ENCODE assay signal across 8 mouse cellular contexts in the genomic region with DNA sequence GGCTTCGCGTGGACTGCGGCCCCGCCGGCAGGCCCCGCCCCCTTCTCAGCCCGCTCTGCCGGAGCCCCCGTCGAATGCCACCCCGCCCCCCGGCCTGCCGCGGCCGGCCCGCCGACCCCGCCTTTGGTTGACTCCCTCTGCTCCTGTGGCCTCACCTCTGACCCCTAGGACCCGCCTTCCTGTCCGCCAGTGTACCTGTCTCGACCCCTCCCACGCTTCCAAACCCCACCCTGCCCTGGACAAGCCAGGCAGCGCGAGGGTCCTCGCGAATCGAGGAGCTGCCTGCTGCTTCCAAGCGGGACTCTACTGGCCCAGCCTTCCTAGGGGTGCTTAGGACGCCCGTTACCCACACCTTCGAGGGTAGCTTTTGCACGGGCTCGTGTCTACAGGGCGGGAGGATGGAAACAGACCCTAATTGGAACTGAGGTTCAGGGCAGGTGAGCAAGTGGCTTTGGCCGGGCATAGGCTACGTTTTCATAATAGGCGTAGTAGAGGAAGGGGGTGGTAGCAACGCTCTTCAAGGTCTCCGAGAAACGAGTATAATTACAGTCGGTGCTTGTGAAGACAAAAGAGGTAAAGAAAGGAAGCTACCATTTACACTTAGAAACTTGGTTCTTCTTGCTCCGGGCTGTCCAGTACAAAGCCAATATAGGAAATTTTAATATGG. TPM values are rescaled to one million over a fixed set of nuclear protein-coding genes. Genes with fewer than 3 reads are reported as not detected.
A peak's percentile ranks its signal among the peaks of the same experiment; 100 is the strongest.
DNase-seq lines count a peak whose midpoint lies in the region; ATAC-seq and TF ChIP-seq lines count a peak whose summit lies in the region.

No protein-coding gene starts in this region.

- H3K4me1 ChIP-seq in kidney, adult 2 months (ENCODE audit: control insufficient read depth, insufficient read depth, low read length) = peaks cover 6% of the 10 kb centered on the region; the same call in 1 of the 2 replicates
- peaks cover 2 to 5% of the 10 kb centered on the region in 2 experiments; a peak in 2 of 4 replicates for H3K4me1 ChIP-seq in ES-E14 (ENCODE audit: control insufficient read depth in 2 of 2, insufficient read depth in 2 of 2, low read length in 2 of 2, poor library complexity in 1 of 2)
- peaks cover 16% of the 10 kb centered on the region for H3K4me1 ChIP-seq in embryonic facial prominence, embryonic 12.5 days
- H3K4me1 ChIP-seq in limb, embryonic 10.5 days = peaks cover 23% of the 10 kb centered on the region
- peaks cover 25% of the 10 kb centered on the region for H3K4me1 ChIP-seq in neural tube, embryonic 13.5 days (replicated peaks)

- H3K27ac ChIP-seq in kidney, adult 2 months (ENCODE audit: insufficient read depth, low read depth, low read length) = 0 out of 2 replicates have a peak overlapping the region, but pooled peaks have one; percentile 33
- peak overlapping the region; percentile 96 for H3K27ac ChIP-seq in ES-E14 (ENCODE audit: insufficient read depth, low read depth, low read length, poor library complexity, severe bottlenecking)
- peak overlapping the region; percentile 98 for H3K27ac ChIP-seq in embryonic facial prominence, embryonic 12.5 days
- peak overlapping the region; percentile 98 for H3K27ac ChIP-seq in limb, embryonic 10.5 days
- peak overlapping the region; percentile 98 for H3K27ac ChIP-seq in neural tube, embryonic 13.5 days (replicated peaks)

- ATAC-seq in embryonic facial prominence, embryonic 12.5 days (ENCODE audit: insufficient number of reproducible peaks, insufficient read depth, low FRiP score, low TSS enrichment) = no peak
- peak; percentile 13 for ATAC-seq in neural tube, embryonic 13.5 days (ENCODE audit: low read depth)

- peak overlapping the region; percentile 91 for H3K4me3 ChIP-seq in kidney, adult 2 months (ENCODE audit: insufficient read depth, low read depth, low read length)
- H3K4me3 ChIP-seq in ES-E14 (ENCODE audit: insufficient read depth in 1 of 2, low read depth in 1 of 2, low read length in 2 of 2, poor library complexity in 1 of 2, severe bottlenecking in 1 of 2) = peak overlapping the region; percentile 74 to 78
- peak overlapping the region; percentile 80 for H3K4me3 ChIP-seq in embryonic facial prominence, embryonic 12.5 days
- peak overlapping the region; percentile 86 for H3K4me3 ChIP-seq in limb, embryonic 10.5 days
- H3K4me3 ChIP-seq in neural tube, embryonic 13.5 days = peak overlapping the region; percentile 84

- no peak for TF ChIP-seq CTCF in kidney, adult 2 months (conservative IDR thresholded peaks at IDR 0.05; ENCODE audit: insufficient read depth, insufficient read length, low read depth, low read length)

- H3K27me3 ChIP-seq in kidney, adult 2 months (replicated peaks; ENCODE audit: control insufficient read depth, insufficient read depth, low read length) = no peaks in the 10 kb centered on the region
- H3K27me3 ChIP-seq in embryonic facial prominence, embryonic 12.5 days = no peaks in the 10 kb centered on the region
- H3K27me3 ChIP-seq in limb, embryonic 10.5 days (ENCODE audit: low read depth, poor library complexity, severe bottlenecking) = no peaks in the 10 kb centered on the region
- no peaks in the 10 kb centered on the region for H3K27me3 ChIP-seq in neural tube, embryonic 13.5 days

- in situ Hi-C loops in ES-E14 (cut with MboI; ENCODE audit: low sequenced_read_pairs in 2 of 2, unreplicated experiment in 2 of 2) = no loop called here

- WGBS in kidney, adult 2 months = under 1% methylated on average over 40 of the region's 42 CpGs
- under 1% methylated on average over 35 of the region's 42 CpGs for WGBS in embryonic facial prominence, embryonic 12.5 days
- whole genome bisulfite sequencing in limb, embryonic 10.5 days = 2% methylated on average over 41 of the region's 42 CpGs
- under 1% methylated on average over 42 of the region's 42 CpGs for WGBS in neural tube, embryonic 13.5 days

- no peaks in the 10 kb centered on the region for H3K9me3 ChIP-seq in ES-E14 (ENCODE audit: control insufficient read depth, insufficient read depth, low read depth, low read length)
- H3K9me3 ChIP-seq in embryonic facial prominence, embryonic 12.5 days = no peaks in the 10 kb centered on the region
- no peaks in the 10 kb centered on the region for H3K9me3 ChIP-seq in limb, embryonic 10.5 days (replicated peaks)
- no peaks in the 10 kb centered on the region for H3K9me3 ChIP-seq in neural tube, embryonic 13.5 days

- TF ChIP-seq POLR2A in kidney, adult 2 months (IDR thresholded peaks at IDR 0.05; ENCODE audit: low read depth, low read length) = no peak

- peak overlapping the region; percentile 75 for H3K4me2 ChIP-seq in embryonic facial prominence, embryonic 12.5 days (replicated peaks)
- H3K4me2 ChIP-seq in neural tube, embryonic 13.5 days = peak overlapping the region; percentile 77

- no peaks in the 10 kb centered on the region; the same call in 1 of the 2 replicates for H3K36me3 ChIP-seq in kidney, adult 2 months (ENCODE audit: control insufficient read depth, insufficient read depth, low read length)
- H3K36me3 ChIP-seq in ES-E14 (ENCODE audit: control insufficient read depth, insufficient read depth, low read length, poor library complexity, severe bottlenecking) = peaks cover 29% of the 10 kb centered on the region
- peaks cover 39% of the 10 kb centered on the region for H3K36me3 ChIP-seq in embryonic facial prominence, embryonic 12.5 days
- H3K36me3 ChIP-seq in limb, embryonic 10.5 days = peaks cover 41% of the 10 kb centered on the region
- H3K36me3 ChIP-seq in neural tube, embryonic 13.5 days = peaks cover 37% of the 10 kb centered on the region

- no peak for DNase-seq in kidney, adult 2 months
- DNase-seq in kidney, postnatal 10 days = no peak
- peak; percentile 69 for DNase-seq in ES-E14 (ENCODE audit: low read depth, low spot score)
- peak; percentile 92 for DNase-seq in limb, embryonic 10.5 days (ENCODE audit: low spot score)
- DNase-seq in spleen, postnatal 36 days (ENCODE audit: low spot score in 2 of 2) = no peak
- DNase-seq in cerebellum, postnatal 10 days = no peak

- peak overlapping the region; percentile 97 for H3K9ac ChIP-seq in ES-E14 (ENCODE audit: insufficient read depth, low read depth, low read length, poor library complexity, severe bottlenecking)
- H3K9ac ChIP-seq in embryonic facial prominence, embryonic 12.5 days = peak overlapping the region; percentile 83
- peak overlapping the region; percentile 91 for H3K9ac ChIP-seq in neural tube, embryonic 13.5 days

TF ChIP-seq in ES-E14, 5 proteins besides CTCF, POLR2A, EP300 and RAD21:
- no peak for TF ChIP-seq HCFC1 (IDR thresholded peaks at IDR 0.05; ENCODE audit: borderline replicate concordance, insufficient read depth, low read length)

RNA-seq across cellular contexts. Expression of gene Agbl5, which starts 0.7 kb away (rescaled TPM):
- 22.6 and 24.1 TPM in 2 replicates for polyA plus RNA-seq in kidney, adult 2 months (2012; rRNA removed)
- 17.0 and 19.7 TPM in 2 replicates for total RNA-seq in ES-E14 (2012; rRNA removed)
- 31.9 and 34.1 TPM in 2 replicates for polyA plus RNA-seq in embryonic facial prominence, embryonic 12.5 days (2016; fragmentation: Nextera tagmentation; extraction: Ambion mirVana)
- 20.4 and 29.9 TPM in 2 replicates for polyA plus RNA-seq in limb, embryonic 10.5 days (2016; fragmentation: Nextera tagmentation; extraction: Ambion mirVana)
- polyA plus RNA-seq in neural tube, embryonic 13.5 days (2015; fragmentation: Nextera tagmentation; extraction: Ambion mirVana) = 25.8 and 29.3 TPM in 2 replicates

RNA-seq across cellular contexts. Expression of gene Ost4, which starts 18.4 kb away (rescaled TPM):
- 377 and 422 TPM in 2 replicates for polyA plus RNA-seq in kidney, adult 2 months (2012; rRNA removed)
- total RNA-seq in ES-E14 (2012; rRNA removed) = 203 and 229 TPM in 2 replicates
- 346 and 376 TPM in 2 replicates for polyA plus RNA-seq in embryonic facial prominence, embryonic 12.5 days (2016; fragmentation: Nextera tagmentation; extraction: Ambion mirVana)
- 403 and 414 TPM in 2 replicates for polyA plus RNA-seq in limb, embryonic 10.5 days (2016; fragmentation: Nextera tagmentation; extraction: Ambion mirVana)
- 258 and 278 TPM in 2 replicates for polyA plus RNA-seq in neural tube, embryonic 13.5 days (2015; fragmentation: Nextera tagmentation; extraction: Ambion mirVana)

RNA-seq across cellular contexts. Expression of gene Tmem214, which starts 21.4 kb away (rescaled TPM):
- polyA plus RNA-seq in kidney, adult 2 months (2012; rRNA removed) = 81.3 and 92.5 TPM in 2 replicates
- total RNA-seq in ES-E14 (2012; rRNA removed) = 66.9 and 90.3 TPM in 2 replicates
- 78.5 and 85.9 TPM in 2 replicates for polyA plus RNA-seq in embryonic facial prominence, embryonic 12.5 days (2016; fragmentation: Nextera tagmentation; extraction: Ambion mirVana)
- polyA plus RNA-seq in limb, embryonic 10.5 days (2016; fragmentation: Nextera tagmentation; extraction: Ambion mirVana) = 68.7 and 82.4 TPM in 2 replicates
- polyA plus RNA-seq in neural tube, embryonic 13.5 days (2015; fragmentation: Nextera tagmentation; extraction: Ambion mirVana) = 52.5 and 57.4 TPM in 2 replicates

RNA-seq across cellular contexts. Expression of gene Emilin1, which starts 24.0 kb away (rescaled TPM):
- polyA plus RNA-seq in kidney, adult 2 months (2012; rRNA removed) = 55.6 and 63.8 TPM in 2 replicates
- total RNA-seq in ES-E14 (2012; rRNA removed) = 14.3 and 16.6 TPM in 2 replicates
- polyA plus RNA-seq in embryonic facial prominence, embryonic 12.5 days (2016; fragmentation: Nextera tagmentation; extraction: Ambion mirVana) = 248 and 252 TPM in 2 replicates
- 202 and 241 TPM in 2 replicates for polyA plus RNA-seq in limb, embryonic 10.5 days (2016; fragmentation: Nextera tagmentation; extraction: Ambion mirVana)
- polyA plus RNA-seq in neural tube, embryonic 13.5 days (2015; fragmentation: Nextera tagmentation; extraction: Ambion mirVana) = 30.7 and 43.9 TPM in 2 replicates

RNA-seq across cellular contexts. Expression of gene Khk, which starts 32.0 kb away (rescaled TPM):
- polyA plus RNA-seq in kidney, adult 2 months (2012; rRNA removed) = 1,147 and 1,266 TPM in 2 replicates
- total RNA-seq in ES-E14 (2012; rRNA removed) = 14.9 and 21.2 TPM in 2 replicates
- 13.7 and 14.2 TPM in 2 replicates for polyA plus RNA-seq in embryonic facial prominence, embryonic 12.5 days (2016; fragmentation: Nextera tagmentation; extraction: Ambion mirVana)
- 7.1 and 7.8 TPM in 2 replicates for polyA plus RNA-seq in limb, embryonic 10.5 days (2016; fragmentation: Nextera tagmentation; extraction: Ambion mirVana)
- 11.4 and 11.9 TPM in 2 replicates for polyA plus RNA-seq in neural tube, embryonic 13.5 days (2015; fragmentation: Nextera tagmentation; extraction: Ambion mirVana)

Comparison
In these comparisons a context has a peak if more than half of its experiments do, and no peak if none do; other contexts are left out.
1. DNase-seq: peak in ES-E14 (single experiment) and limb, embryonic 10.5 days (single experiment); none in kidney, adult 2 months (single experiment), kidney, postnatal 10 days (single experiment), spleen, postnatal 36 days (0 of 2) and cerebellum, postnatal 10 days (0 of 2).
2. H3K27ac ChIP-seq: peak in every context shown above with its lines; median percentile 98 in embryonic facial prominence, embryonic 12.5 days; 98 in limb, embryonic 10.5 days; 98 in neural tube, embryonic 13.5 days; 96 in ES-E14; 33 in kidney, adult 2 months.
3. Peak in every context shown above with its lines, with median percentiles within 50 percentile points of each other: H3K4me3 ChIP-seq and H3K9ac ChIP-seq.